Mouse (Mus musculus): ENCODE data around the gene Psd.

DNA sequence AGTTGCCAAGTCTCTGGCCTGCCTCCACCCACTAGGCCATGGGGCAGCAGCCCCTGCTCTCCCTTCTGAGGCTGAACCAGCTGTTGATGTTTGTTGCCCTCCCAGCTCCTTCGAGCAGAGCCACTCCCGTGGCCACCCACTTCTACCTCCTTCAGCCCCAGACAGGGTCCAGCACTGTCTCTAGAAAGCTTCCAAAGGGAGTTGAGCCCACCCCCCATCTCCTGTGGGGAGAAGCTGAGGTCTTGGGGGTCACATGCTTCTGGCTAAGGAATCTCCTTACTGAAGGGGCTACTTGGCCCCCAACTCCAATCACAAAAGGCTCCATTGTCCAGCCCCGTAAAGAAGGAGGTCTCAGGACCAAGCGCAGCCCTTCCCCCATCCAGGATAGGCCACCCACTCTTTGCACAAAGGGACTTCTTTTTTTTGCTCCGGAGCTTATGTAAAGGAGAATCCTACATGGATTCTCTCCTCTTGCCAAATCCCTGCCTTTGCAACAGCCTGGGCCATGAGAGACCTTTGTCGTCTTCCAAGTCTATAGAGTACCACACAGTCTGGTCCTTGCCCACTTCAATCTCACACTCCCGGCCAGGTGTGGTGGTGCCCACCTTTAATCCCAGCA lies 5.9 kb upstream of the Psd start:
- TF ChIP-seq POLR2A (IDR thresholded peaks at IDR 0.05; ENCODE audit: extremely low read depth, insufficient read depth, low read length) (no peak), CTCF (IDR thresholded peaks at IDR 0.05; ENCODE audit: extremely low read depth, insufficient read depth, low read length) (no peak)
